In genomic region chr2:3608868-3609854, GRCm38 (mm10) we compare ENCODE assay signal across 15 mouse cellular contexts. TPM values are rescaled to one million over a fixed set of nuclear protein-coding genes. Genes with fewer than 3 reads are reported as not detected.
A peak's percentile ranks its signal among the peaks of the same experiment; 100 is the strongest.
DNase-seq lines count a peak whose midpoint lies in the region; ATAC-seq and TF ChIP-seq lines count a peak whose summit lies in the region.
"Had no signal": no experiment of that assay in that cellular context is flagged by ENCODE, and none has a peak within 500 bp of the region (broad histone marks: within the 10 kb centered on the region; RNA-seq: fewer than 3 reads in every experiment).

No protein-coding gene starts in this region.

- no peak overlapping the region for H3K27ac ChIP-seq in neural tube, embryonic 12.5 days
- no peak overlapping the region for H3K27ac ChIP-seq in midbrain, embryonic 13.5 days
- no peak overlapping the region for H3K27ac ChIP-seq in intestine, postnatal 0 days (ENCODE audit: low read depth, low read length)
- H3K27ac ChIP-seq: limb, embryonic 15.5 days; macrophage had no signal

- peak; percentile 59 to 62 for DNase-seq in cerebellum, postnatal 10 days
- no peak for DNase-seq in cerebellum, postnatal 36 days
- no peak for DNase-seq in neural tube, embryonic 10.5 days (ENCODE audit: extremely low spot score, low spot score)
- no peak for DNase-seq in thymus, postnatal 25 days
- no peak for DNase-seq in frontal cortex, postnatal 14 days (ENCODE audit: low spot score in 2 of 2)
- DNase-seq: kidney, adult 2 months; lung, adult 18-20 months; spleen, adult 18-20 months; thymus, postnatal 36 days had no signal

- ATAC-seq in neural tube, embryonic 12.5 days (ENCODE audit: low FRiP score, low read depth): 0 out of 2 replicates have a peak, but pooled peaks have one; percentile 56
- peak; percentile 77 for ATAC-seq in midbrain, embryonic 13.5 days
- no peak for ATAC-seq in intestine, postnatal 0 days

- no peak overlapping the region for H3K4me3 ChIP-seq in neural tube, embryonic 12.5 days
- no peak overlapping the region for H3K4me3 ChIP-seq in midbrain, embryonic 13.5 days (replicated peaks)
- H3K4me3 ChIP-seq in intestine, postnatal 0 days (ENCODE audit: low read depth, low read length): no peak overlapping the region
- H3K4me3 ChIP-seq: limb, embryonic 15.5 days; myocyte had no signal

- no peak overlapping the region for H3K9ac ChIP-seq in neural tube, embryonic 12.5 days
- no peak overlapping the region for H3K9ac ChIP-seq in midbrain, embryonic 13.5 days (replicated peaks)
- no peak overlapping the region for H3K9ac ChIP-seq in intestine, postnatal 0 days (ENCODE audit: low read depth, low read length)
- H3K9ac ChIP-seq: limb, embryonic 15.5 days had no signal

- no peaks in the 10 kb centered on the region for H3K4me1 ChIP-seq in neural tube, embryonic 12.5 days
- no peaks in the 10 kb centered on the region for H3K4me1 ChIP-seq in midbrain, embryonic 13.5 days (replicated peaks)
- no peaks in the 10 kb centered on the region for H3K4me1 ChIP-seq in intestine, postnatal 0 days (replicated peaks; ENCODE audit: control insufficient read depth, insufficient read depth, low read length)
- H3K4me1 ChIP-seq: limb, embryonic 15.5 days had no signal

- H3K4me2 ChIP-seq in neural tube, embryonic 12.5 days (replicated peaks): no peak overlapping the region
- H3K4me2 ChIP-seq in midbrain, embryonic 13.5 days (replicated peaks): no peak overlapping the region
- H3K4me2 ChIP-seq in intestine, postnatal 0 days (replicated peaks; ENCODE audit: low read depth): no peak overlapping the region
- H3K4me2 ChIP-seq: limb, embryonic 15.5 days had no signal

- no peaks in the 10 kb centered on the region for H3K9me3 ChIP-seq in neural tube, embryonic 12.5 days
- H3K9me3 ChIP-seq in midbrain, embryonic 13.5 days: 0 out of 2 replicates have a peak, but pooled peaks cover 3% of the 10 kb centered on the region
- no peaks in the 10 kb centered on the region for H3K9me3 ChIP-seq in intestine, postnatal 0 days (ENCODE audit: control insufficient read depth)
- H3K9me3 ChIP-seq: limb, embryonic 15.5 days had no signal

- WGBS in neural tube, embryonic 12.5 days: 56% methylated on average over 8 of the region's 8 CpGs
- 56% methylated on average over 8 of the region's 8 CpGs for WGBS in midbrain, embryonic 13.5 days
- 42% methylated on average over 8 of the region's 8 CpGs for WGBS in intestine, postnatal 0 days

- H3K27me3 ChIP-seq in neural tube, embryonic 12.5 days (replicated peaks): no peaks in the 10 kb centered on the region
- no peaks in the 10 kb centered on the region for H3K27me3 ChIP-seq in midbrain, embryonic 13.5 days
- no peaks in the 10 kb centered on the region for H3K27me3 ChIP-seq in intestine, postnatal 0 days (replicated peaks; ENCODE audit: control insufficient read depth, insufficient read depth, low read length)
- H3K27me3 ChIP-seq: limb, embryonic 15.5 days had no signal

- no peaks in the 10 kb centered on the region for H3K36me3 ChIP-seq in neural tube, embryonic 12.5 days
- no peaks in the 10 kb centered on the region for H3K36me3 ChIP-seq in midbrain, embryonic 13.5 days
- H3K36me3 ChIP-seq in intestine, postnatal 0 days (ENCODE audit: control insufficient read depth, insufficient read depth): no peaks in the 10 kb centered on the region
- H3K36me3 ChIP-seq: limb, embryonic 15.5 days had no signal

- TF ChIP-seq CTCF in intestine, postnatal 0 days (IDR thresholded peaks at IDR 0.05; ENCODE audit: low read depth): no peak

RNA-seq across cellular contexts. Expression of gene Fam107b, which starts 38.9 kb away (rescaled TPM):
- 41.1 and 51.8 TPM in 2 replicates for polyA plus RNA-seq in neural tube, embryonic 12.5 days (2016; fragmentation: Nextera tagmentation; extraction: Ambion mirVana)
- 39.1 and 39.4 TPM in 2 replicates for polyA plus RNA-seq in midbrain, embryonic 13.5 days (2015; fragmentation: Nextera tagmentation; extraction: Ambion mirVana)
- polyA plus RNA-seq in intestine, postnatal 0 days (2015; fragmentation: Nextera tagmentation; extraction: Ambion mirVana): 17.2 and 21.8 TPM in 2 replicates

Comparison
In these comparisons a context has a peak if more than half of its experiments do, and no peak if none do; other contexts are left out.
1. DNase-seq: peak in cerebellum, postnatal 10 days (2 of 2); none in cerebellum, postnatal 36 days (0 of 2), neural tube, embryonic 10.5 days (single experiment), thymus, postnatal 25 days (single experiment) and frontal cortex, postnatal 14 days (0 of 2).